Mouse (Mus musculus) heart, adult 2 months (tissue): ENCODE results near the gene Fam98c.

Experiments
- CTCF ChIP-seq: fragments of 200-600 bp; IDR thresholded peaks from 2 replicates; pipeline ENCODE4 v1.8.1; 2022; ENCODE audit warnings: antibody characterized with exemption, mild to moderate bottlenecking, moderate library complexity
- EP300 ChIP-seq: fragments of 200-500 bp; IDR thresholded peaks from 2 replicates; pipeline ENCODE4 v1.6.1; 2011; ENCODE audit warnings: low read depth, low read length, control low read depth; ENCODE audit not compliant: insufficient read depth
- POLR2A ChIP-seq: fragments of 200-500 bp; IDR thresholded peaks from 2 replicates; pipeline ENCODE4 v1.6.1; 2011; ENCODE audit warnings: mild to moderate bottlenecking, low read depth, low read length, control low read depth; ENCODE audit not compliant: insufficient read depth

DNA sequence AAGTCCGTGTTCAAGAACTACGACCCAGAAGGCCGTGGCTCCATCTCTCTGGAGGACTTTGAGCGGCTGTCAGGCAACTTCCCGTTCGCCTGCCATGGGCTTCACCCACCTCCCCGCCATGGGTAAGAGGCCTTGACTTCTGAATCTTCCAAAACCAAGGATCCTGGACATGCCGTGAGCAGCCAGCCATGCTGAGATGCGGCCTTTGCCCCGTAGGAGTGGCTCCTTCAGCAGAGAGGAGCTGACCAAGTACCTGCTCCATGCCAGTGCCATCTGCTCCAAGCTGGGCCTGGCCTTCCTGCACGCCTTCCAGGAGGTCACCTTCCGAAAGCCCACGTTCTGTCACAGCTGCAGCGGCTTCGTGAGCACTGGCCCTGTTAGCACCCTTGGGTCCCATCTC lies 7.3 kb downstream of the Fam98c start:
- TF ChIP-seq EP300 (no peak), POLR2A (no peak), CTCF (no peak)
